Mouse (Mus musculus) activated CD4-positive, CD25-positive, alpha-beta regulatory T cell, adult 4 months (primary cell): ENCODE measurements at regions not wholly inside any gene's neighbourhood (a gene's known extent, or its start where the extent isn't known, plus 50 kb on each side); places are given as distances from the start of the nearest gene placed in this dataset.

ENCODE experiments used
- ATAC-seq: one replicate; pipeline ENCODE4 v1.8.0; 2017

DNA sequence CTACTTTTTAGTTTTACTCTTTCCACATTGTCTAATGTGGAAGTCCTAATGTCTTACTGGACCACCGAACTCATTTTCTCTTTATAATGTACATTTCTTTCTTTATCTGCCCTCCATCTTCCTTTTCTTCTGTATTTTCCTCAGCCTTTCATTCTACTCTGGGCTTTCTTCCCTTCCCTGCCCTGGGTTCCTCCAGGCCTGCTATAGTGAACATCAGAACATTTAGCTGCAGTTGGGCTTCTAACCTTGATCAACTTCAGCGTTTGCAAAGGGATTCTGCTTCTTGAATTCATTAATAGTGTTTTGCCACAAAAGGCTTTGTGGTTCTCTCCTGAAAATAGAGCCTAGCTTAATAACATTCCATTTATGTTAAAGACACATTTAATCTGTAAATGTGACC, 342.5 kb upstream of the Tmem161b start:
- ATAC-seq = no peak

DNA sequence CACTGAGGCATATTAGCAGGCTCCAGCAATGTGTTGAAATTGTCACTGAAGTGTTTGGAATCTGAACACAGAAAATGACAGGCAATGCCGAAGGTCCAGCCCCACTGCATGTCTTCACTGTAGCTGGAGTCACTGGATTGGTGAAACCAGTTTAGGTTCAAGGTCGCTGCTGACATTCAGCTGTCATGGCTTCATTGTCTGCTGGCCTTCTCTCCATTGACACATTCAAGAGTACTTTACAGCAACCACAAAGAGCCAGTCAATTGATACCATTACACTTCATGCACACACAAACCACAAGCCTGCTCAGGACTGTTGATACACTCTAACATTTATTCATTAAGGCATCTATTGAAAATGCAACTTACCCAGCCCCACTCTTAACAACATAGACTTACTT, 341.8 kb upstream of the Tmem161b start:
- no peak for ATAC-seq

DNA sequence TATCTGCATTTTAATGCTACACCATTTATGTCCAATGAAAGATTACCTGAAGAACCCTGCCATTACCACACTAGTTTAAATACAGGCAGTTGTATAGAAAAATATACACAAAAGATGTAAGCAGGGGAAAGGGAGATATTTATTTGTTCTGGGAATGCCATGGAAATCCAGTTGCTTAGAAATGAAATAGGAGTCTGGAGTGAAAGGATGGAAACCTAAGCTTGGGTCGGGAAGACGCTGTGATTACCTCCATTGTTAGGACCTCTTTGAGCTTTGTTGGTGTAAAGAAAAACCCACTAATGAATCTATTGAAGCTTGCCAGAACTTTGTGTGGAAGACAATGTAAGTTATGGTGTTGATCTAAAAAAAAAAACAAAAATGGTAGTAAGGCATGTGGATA, 341.3 kb upstream of the Tmem161b start:
- no peak for ATAC-seq

DNA sequence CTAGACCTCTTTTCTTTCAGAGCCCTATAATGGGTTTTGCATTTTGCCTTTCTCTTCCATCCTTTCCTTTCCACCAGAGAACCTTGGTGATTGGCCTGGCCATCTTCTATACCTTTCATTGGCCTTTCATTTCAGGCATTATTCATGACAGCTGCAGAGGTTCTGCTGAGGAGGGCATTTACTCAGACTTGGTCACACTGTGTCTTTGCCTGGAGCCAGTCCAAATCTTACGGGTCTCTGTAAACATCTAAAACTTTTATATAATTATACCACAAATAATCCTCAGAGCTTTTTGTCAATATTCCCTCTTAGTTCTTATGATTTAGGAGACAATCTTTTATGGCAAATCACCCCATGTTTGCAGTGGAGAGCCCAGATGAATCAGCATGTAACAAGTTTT, 339.3 kb upstream of the Tmem161b start:
- ATAC-seq = no peak

- ATAC-seq = no peak
Measured at GRCm38 (mm10) chr13:83883821-83884220, 338.3 kb upstream of the Tmem161b start.

- ATAC-seq = no peak
Measured at GRCm38 (mm10) chr13:83884226-83884625, 337.9 kb upstream of the Tmem161b start.

- ATAC-seq = no peak
Measured at GRCm38 (mm10) chr13:83884766-83885543, 337.1 kb upstream of the Tmem161b start.

GRCm38 (mm10) chr13:83885729-83886128, 336.4 kb upstream of the Tmem161b start:
- no peak for ATAC-seq

GRCm38 (mm10) chr13:83914697-83915096, 307.4 kb upstream of the Tmem161b start:
- ATAC-seq = no peak

GRCm38 (mm10) chr13:83932761-83933160, 289.3 kb upstream of the Tmem161b start:
- ATAC-seq = no peak

GRCm38 (mm10) chr13:83946495-83946894, 275.6 kb upstream of the Tmem161b start:
- ATAC-seq = no peak

- no peak for ATAC-seq
Measured at GRCm38 (mm10) chr13:83951163-83951562, 270.9 kb upstream of the Tmem161b start.

GRCm38 (mm10) chr13:83951808-83952207, 270.3 kb upstream of the Tmem161b start:
- ATAC-seq = no peak

DNA sequence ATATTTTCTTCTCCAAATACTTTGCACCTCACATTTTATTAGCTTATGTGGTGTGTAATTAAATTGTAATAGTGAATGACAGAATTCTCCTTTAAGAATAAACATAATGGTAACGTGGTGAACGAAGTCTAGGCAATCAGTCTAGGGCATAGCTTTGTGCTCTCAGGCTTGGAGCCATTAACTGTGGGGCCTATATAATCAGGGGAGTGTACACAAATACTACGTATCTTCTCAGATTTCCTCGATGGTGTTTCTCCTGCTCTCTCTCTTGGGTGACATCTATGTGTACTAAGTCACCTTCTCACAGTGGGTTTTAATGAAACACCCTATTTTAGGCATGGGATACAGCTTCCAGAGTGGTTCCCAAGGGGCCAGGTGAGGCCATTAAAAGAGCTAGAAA, 269.7 kb upstream of the Tmem161b start:
- ATAC-seq = no peak

- ATAC-seq = no peak
Measured at GRCm38 (mm10) chr13:83952862-83953261, 269.2 kb upstream of the Tmem161b start.

DNA sequence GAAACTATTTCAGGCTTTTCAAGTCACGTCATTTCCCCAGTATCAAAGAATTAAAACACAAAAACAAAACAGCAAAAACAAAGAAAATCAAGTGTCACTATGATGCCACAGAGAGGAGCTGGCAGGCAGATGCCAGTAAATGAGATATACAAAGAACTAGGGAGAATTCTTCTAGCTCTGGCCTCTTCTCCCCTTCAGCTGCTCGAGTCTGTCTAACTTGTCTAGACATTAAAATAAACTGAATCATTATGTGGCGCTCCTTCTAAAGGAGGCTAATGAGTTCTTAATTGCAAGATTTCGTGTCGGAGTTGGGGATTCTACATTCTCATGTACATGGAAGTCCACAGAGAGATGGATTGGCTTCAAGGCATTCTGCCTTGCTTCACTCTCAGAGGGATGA, 266.4 kb upstream of the Tmem161b start:
- ATAC-seq = no peak

- ATAC-seq = no peak
Measured at GRCm38 (mm10) chr13:83978541-83978940, 243.6 kb upstream of the Tmem161b start.

DNA sequence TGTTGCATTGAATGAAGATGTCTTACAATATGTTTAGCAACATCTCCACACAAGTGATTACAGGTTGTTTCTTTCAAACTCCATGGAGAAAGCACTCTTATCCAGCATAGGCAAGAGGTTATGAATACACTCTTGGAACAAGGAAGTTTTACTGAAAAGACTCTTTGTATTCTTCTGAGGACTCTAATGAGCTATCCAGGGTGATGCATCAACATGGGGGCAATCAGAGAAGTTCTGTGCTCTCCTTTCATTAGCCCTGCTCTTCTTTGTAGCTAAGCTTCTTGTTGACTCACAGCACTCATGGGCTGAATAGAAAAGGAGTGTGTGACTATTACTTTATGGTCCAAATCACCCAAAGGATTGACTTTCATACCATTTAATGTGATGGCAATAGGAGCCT, 242.6 kb upstream of the Tmem161b start:
- no peak for ATAC-seq

DNA sequence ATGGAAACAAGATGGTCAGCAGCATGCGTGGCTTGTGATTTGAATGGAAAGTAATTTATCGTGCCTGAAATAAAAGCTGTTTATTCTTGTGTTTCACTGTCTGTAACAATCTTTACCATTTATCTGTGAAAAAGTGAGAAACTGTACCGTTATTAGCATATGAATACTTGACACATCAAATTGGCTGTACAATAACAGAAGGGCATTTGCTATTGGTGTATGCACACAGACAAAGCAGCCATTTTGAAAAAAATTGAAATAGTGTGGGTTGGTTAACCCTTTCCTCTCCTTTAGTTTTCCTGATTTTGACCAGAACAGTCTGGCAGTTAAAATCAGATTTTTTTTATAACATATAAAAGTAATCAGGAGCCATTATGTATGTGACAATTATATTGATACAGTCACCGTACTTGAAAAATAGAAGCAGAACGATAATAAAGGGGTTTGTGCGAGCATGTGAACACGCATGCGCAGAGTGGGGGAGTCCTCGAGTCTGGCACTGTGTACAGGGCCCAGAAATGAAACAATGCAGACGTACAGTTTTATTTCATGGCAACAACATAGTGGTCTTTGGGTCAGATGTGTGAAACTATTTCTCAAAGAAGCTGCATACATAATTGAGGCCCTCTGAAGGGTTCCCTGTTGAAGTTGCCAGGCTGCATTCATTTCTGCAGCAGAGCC, 237.3 kb upstream of the Tmem161b start:
- ATAC-seq = no peak

DNA sequence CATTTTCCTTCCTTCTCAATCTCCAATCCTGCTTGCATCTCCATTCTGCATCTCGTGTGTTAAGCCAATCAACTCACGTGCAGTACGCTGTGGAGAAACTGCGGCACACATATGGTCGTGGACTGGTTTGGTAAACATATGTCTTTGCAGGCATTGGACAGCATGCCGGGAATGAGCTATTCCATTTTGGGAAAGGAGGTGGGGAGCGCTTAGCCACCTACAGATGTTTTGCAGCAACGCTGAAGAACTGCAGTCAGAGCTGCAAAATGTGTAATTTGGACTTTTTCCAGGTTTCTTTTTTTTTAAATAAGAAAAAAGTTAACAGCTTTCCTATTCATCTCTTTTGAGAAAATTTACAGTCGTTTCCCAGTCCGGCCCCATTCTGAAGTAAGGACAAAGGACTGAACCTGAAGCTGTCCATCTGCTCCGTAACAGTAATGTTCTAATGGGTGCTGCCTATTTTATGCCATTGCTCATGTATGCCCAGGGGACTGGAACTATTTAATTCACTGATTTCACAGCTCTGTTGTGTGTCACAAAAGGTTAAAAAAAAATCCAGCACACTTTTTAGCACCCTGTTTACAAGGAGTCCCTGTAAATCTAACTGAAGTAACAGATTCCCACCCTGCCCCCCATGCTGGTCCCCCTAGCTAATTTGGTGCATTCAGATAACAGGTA, 234.2 kb upstream of the Tmem161b start:
- no peak for ATAC-seq

DNA sequence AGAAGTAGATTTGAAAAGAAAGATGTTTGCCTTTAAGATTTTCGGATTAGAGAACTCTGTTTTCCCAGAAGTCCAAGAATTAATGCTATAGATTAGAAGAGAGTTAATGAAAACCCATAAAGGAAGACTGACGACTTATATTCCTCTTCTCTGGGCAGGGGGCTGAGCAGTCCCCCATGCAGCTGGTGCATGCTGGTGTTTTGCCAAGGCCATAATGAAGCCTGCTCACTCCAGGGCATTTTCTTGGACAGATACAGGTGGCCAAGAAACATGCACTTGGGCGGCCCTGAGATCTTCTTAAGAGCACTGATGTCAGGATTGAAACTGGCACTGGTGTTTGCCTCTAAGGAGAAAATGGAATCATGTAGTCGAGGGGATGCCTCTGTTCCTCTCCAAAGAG, 233.6 kb upstream of the Tmem161b start:
- no peak for ATAC-seq

DNA sequence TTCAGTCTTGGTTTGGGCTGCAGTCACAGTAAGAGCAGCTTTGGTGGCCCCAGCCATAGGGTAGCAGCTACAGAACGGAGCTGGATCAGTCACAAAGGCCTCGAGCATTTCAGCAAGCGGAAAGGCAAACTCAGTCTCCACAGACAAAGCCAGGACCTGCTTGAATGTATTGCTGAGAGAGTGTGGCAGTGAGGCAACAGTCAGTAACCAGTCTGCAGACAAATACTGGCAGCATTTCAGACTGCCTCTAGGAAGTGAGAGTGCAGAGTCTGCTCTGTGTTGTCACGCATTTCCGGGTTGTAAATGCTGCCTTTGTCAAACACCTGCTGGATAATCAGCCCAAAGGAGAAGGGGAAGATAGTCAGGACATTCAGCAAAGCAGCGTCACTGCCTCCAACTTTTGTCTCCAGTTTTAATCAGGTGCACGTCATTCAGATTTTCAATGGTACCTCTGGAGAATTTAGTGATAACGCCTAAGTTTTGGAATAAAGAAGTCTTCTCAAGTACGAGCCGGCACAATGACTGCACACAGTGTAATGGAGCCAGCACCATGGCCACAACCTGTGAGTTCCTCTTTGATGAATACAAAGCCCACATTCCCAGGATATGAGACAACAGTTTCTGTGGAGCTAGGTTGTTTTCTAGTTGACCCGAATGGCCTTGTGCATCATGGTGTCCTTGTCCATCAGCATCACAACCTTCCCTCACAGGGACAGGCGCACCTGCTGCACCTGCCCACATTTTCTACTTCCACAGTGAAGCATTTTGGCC, 224.3 kb upstream of the Tmem161b start:
- no peak for ATAC-seq

DNA sequence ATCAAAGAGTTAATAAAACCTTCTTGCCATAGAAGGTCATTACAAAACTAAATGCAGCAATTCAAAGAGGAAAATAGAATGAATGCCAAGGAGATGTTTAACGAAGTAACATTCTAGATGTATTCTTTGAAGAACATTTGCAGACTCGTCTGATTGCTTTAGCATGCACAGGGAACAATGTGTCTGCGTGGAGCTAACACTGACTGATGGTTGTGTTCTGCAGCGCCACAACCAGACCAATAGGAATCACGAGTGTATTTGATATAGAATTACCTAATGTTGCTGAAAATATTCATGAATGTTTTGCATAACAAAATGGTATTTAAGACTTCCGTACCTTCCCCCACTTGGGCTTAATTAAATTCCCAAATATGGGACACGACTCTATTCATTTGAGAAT, 200.3 kb upstream of the Tmem161b start:
- ATAC-seq = no peak
